Mouse (Mus musculus): Measurements from ENCODE around the gene Gga2. TPM values are rescaled to one million over a fixed set of nuclear protein-coding genes. Genes with fewer than 3 reads are reported as not detected.

Gga2 gene
- polyA plus RNA-seq (2012; rRNA removed) = 124 and 157 TPM in 2 replicates

DNA sequence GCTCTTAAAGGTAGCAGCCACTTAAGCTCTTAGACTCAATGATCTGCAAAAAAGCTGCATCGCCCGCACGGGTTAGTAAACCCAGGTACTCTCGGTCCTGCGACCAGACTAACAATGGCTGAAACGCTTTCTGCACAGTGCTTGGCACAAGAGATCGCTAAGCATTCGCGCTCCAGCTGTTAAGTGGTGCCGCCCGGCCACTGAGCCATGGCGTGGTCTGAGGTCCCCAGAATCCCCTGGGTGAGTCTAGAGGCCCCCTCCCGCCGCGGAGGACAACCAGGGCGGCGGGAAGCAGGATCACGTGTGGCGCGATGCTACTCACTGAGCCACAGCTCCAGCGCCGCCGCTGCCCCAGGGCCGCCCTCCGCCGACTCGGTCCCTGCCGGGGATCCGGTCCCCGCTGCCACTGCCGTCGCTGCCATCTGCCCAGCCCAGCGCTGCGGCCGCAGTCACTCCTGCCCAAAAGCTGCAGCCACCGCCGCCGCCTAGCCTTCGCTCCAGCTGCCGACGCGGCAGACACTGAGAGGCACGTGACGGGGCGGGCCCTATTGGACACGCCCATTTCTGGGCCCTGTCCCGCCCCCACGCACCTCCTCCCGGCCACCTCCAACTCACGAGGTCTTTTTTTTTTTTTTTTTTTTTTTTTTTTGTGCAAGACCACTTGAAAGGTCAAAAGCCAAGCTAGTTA is at the start of gene Gga2:
TSS of gene Gga2 (minus strand) at position 556 of the 688 bp plus-strand sequence.

GRCm38 (mm10) chr7:122066945-122067516 is 46.0 kb upstream of the Gga2 start, which contains the start of the genes Ubfd1 and Ears2:
Gene Ubfd1, plus strand, starts transcription at chr7:122067175.
Gene Ears2, minus strand, starts transcription at chr7:122067263.

GRCm38 (mm10) chr7:121981307-121981871 is 39.6 kb downstream of the Gga2 start, which contains the start of gene Cog7:
Gene Cog7, minus strand, starts transcription at chr7:121981711.

Other genes starting within 250 kb of the Gga2 start
- gene Scnn1b, start 156.2 kb downstream of the Gga2 start, polyA plus RNA-seq (2012; rRNA removed) = 2.5 and 6.5 TPM in 2 replicates
- 23.1 and 26.4 TPM in 2 replicates for gene Cog7, start 39.5 kb downstream of the Gga2 start, polyA plus RNA-seq (2012; rRNA removed)
- 35.1 and 48.5 TPM in 2 replicates for gene Ubfd1, start 46.0 kb upstream of the Gga2 start, polyA plus RNA-seq (2012; rRNA removed)
- gene Ears2, start 46.0 kb upstream of the Gga2 start, polyA plus RNA-seq (2012; rRNA removed) = 22.3 and 25.2 TPM in 2 replicates
- gene Ndufab1, start 80.7 kb upstream of the Gga2 start, polyA plus RNA-seq (2012; rRNA removed) = 426 and 1,314 TPM in 2 replicates
- gene Palb2, start 111.8 kb upstream of the Gga2 start, polyA plus RNA-seq (2012; rRNA removed) = 1.6 and 2.9 TPM in 2 replicates
- 66.5 and 81.3 TPM in 2 replicates for gene Dctn5, start 111.8 kb upstream of the Gga2 start, polyA plus RNA-seq (2012; rRNA removed)
- gene Plk1, start 138.2 kb upstream of the Gga2 start, polyA plus RNA-seq (2012; rRNA removed) = 14.8 and 25.1 TPM in 2 replicates
- gene Ern2, start 165.0 kb upstream of the Gga2 start, polyA plus RNA-seq (2012; rRNA removed) = 0.07 TPM in 1 of 2 replicates, not detected in the other
- gene Chp2, start 198.3 kb upstream of the Gga2 start, polyA plus RNA-seq (2012; rRNA removed) = 11.6 and 12.3 TPM in 2 replicates